Mouse (Mus musculus): ENCODE results near the gene Gm5128.
"Not testable (repeated sequence)": the region's sequence is repeated elsewhere in the genome, so short reads cannot be mapped to it uniquely, and the experiment has no call there.

Gene Gm5128

DNA sequence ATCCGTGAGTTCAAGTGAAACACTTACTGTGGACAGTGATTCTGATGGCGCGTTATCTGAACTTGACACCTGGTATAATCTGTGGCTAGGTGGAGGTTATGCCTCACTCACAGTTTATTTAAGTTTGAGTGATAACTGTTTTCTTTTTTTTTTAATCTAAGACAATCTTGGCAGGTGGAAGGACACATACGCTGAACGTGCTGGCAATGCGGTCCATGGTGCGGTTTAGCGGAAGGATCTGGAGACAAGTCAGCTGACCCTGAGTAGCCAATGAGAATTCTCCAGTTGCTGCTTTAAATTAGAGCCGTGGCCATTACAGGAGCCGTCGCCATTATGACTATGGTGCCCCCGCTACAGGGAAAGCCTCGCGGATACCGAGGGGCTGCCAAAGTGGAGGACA lies at the start of gene Gm5128:
Gm5128 (plus strand) TSS at position 301 of the 400 bp plus-strand sequence.
- not testable (repeated sequence) for DNase-seq (ENCODE audit: low read depth, low spot score)

DNA sequence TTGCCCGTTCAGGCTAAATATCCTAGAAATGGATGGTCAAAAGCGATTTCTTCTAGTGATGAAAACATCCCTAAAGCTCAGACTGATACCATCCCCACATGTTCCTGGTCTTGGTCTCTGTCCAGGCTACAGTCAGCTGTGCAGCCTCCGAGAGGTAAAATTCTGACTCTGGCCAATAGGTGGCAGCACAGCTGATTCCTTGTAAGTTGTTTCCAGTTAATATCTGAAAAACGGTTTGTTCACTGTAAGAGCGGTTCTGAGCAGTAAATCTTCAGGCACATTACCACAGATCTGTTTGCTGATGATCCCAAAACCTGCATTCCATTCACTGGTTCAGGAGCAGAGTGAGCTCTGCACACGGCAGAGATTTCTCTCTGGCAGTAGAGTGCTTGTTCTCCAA lies 12.4 kb upstream of the Gm5128 start:
- not testable (repeated sequence) for DNase-seq (ENCODE audit: low read depth, low spot score)

DNA sequence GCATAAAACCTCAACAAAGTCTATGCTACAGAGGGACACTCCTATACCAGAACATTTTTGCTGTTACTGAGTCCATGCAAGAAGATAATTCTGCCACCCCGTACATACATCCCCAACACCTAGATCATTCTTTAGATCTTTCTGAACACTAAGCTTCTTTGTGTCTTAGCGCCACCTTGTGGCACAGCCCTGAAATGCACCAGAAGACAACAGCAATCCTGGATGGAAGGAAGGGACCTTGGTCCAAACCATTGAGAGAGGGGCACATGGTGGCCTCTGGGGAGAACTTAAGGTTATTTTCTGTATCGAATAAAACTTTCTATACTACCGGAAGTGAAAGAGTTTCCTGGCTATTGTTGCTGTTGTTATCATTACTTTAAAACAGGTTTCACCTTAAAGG lies 11.1 kb upstream of the Gm5128 start:
- DNase-seq (ENCODE audit: low read depth, low spot score) = not testable (repeated sequence)

DNA sequence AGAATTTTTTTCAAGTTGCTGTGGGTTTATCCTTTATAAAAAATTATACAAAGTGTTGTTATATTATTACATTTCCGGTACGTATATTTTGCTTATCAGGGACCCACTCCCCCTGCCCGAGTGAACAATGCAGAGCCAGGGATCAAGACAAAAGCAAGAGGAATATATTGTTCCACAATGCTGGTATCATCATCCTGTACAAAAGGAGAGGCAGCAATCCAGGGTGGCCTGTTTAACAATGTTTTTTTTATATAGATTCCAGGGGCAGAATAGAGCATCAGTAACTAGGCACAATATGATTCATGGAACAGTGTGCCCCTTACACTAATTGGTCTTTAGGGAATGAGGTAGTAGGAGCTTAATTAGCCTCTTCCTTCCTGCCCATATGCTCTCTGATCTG lies 30.5 kb downstream of the Gm5128 start:
- not testable (repeated sequence) for DNase-seq (ENCODE audit: low read depth, low spot score)

DNA sequence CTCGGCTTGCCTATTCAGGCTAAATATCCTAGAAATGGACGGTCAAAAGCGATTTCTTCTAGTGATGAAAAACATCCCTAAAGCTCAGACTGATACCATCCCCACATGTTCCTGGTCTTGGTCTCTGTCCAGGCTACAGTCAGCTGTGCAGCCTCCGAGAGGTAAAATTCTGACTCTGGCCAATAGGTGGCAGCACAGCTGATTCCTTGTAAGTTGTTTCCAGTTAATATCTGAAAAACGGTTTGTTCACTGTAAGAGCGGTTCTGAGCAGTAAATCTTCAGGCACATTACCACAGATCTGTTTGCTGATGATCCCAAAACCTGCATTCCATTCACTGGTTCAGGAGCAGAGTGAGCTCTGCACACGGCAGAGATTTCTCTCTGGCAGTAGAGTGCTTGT lies 48.1 kb downstream of the Gm5128 start:
- not testable (repeated sequence) for DNase-seq (ENCODE audit: low read depth, low spot score)

DNA sequence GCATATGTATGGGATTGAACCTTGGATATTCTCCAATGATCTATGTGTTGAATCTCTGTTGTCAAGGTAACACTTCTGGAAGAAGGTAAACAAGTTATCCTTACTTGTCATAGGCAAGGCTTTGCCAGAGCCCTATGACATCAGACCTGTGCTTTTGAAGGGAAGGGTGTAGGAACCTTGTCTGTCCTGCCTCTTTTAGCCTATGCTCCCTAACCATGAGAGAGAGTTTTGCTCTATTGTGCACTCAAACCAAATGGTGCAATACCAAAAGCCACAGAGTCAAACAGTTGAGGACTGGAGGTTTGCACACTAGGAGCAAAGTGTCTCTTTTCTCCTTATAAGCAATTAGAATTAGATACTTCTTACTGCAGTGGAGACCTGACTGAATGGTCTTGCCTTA lies 48.7 kb downstream of the Gm5128 start:
- not testable (repeated sequence) for DNase-seq (ENCODE audit: low read depth, low spot score)

DNA sequence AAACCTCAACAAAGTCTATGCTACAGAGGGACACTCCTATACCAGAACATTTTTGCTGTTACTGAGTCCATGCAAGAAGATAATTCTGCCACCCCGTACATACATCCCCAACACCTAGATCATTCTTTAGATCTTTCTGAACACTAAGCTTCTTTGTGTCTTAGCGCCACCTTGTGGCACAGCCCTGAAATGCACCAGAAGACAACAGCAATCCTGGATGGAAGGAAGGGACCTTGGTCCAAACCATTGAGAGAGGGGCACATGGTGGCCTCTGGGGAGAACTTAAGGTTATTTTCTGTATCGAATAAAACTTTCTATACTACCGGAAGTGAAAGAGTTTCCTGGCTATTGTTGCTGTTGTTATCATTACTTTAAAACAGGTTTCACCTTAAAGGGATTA lies 49.4 kb downstream of the Gm5128 start:
- not testable (repeated sequence) for DNase-seq (ENCODE audit: low read depth, low spot score)
